Mouse (Mus musculus) cerebellum, adult 2 months (tissue): ENCODE measurements around the gene Exoc2. TPM values are rescaled to one million over a fixed set of nuclear protein-coding genes. Genes with fewer than 3 reads are reported as not detected.

ENCODE experiments used
- DNase-seq, 2 experiments: peaks; one replicate each; pipeline ENCODE4 v3.0.0; 2021
- H3K27ac ChIP-seq: fragments of 200-500 bp; 2 replicates; pipeline ENCODE4 v1.5.1; 2012; ENCODE audit warnings: low read length, control low read depth, inconsistent platforms; ENCODE audit not compliant: insufficient read depth
- H3K27me3 ChIP-seq: fragments of 200-500 bp; 2 replicates; pipeline ENCODE4 v1.6.1; 2012; ENCODE audit warnings: inconsistent platforms, mild to moderate bottlenecking, low read length, moderate library complexity; ENCODE audit not compliant: control insufficient read depth, insufficient read depth
- H3K4me1 ChIP-seq: fragments of 200-500 bp; 2 replicates; pipeline ENCODE4 v1.6.1; 2011; ENCODE audit warnings: low read length; ENCODE audit not compliant: control insufficient read depth, insufficient read depth
- H3K4me3 ChIP-seq: fragments of 200-500 bp; replicated peaks from 2 replicates; pipeline ENCODE3; 2011; ENCODE audit warnings: mild to moderate bottlenecking, low read depth, low read length, control low read depth; ENCODE audit not compliant: insufficient read depth
- CTCF ChIP-seq: fragments of 200-500 bp; IDR thresholded peaks from 2 replicates; pipeline ENCODE4 v1.5.1; 2011; ENCODE audit warnings: low read depth, mild to moderate bottlenecking, control low read depth, low read length, moderate library complexity, borderline replicate concordance; ENCODE audit not compliant: insufficient read depth
- POLR2A ChIP-seq: fragments of 200-500 bp; IDR thresholded peaks from 2 replicates; pipeline ENCODE4 v1.6.1; 2011; ENCODE audit warnings: low read length, control low read depth, borderline replicate concordance; ENCODE audit not compliant: insufficient read depth
- WGBS: fragments of 180-500 bp; shearing (Covaris S2); methylation state at CpG from one replicate; pipeline ENCODE4 v1.1.7; 2018; 5-methylcytosine and 5-hydroxymethylcytosine counted together
- polyA plus RNA-seq: library from polyadenylated mRNA; depleted of rRNA; stranded (reverse); fragments of >200 nt; gene quantifications from 2 replicates; pipeline ENCODE4 v1.2.3, GENCODE M21; 2012

Exoc2 gene
- polyA plus RNA-seq, 1 experiment, result 26.3 TPM

DNA sequence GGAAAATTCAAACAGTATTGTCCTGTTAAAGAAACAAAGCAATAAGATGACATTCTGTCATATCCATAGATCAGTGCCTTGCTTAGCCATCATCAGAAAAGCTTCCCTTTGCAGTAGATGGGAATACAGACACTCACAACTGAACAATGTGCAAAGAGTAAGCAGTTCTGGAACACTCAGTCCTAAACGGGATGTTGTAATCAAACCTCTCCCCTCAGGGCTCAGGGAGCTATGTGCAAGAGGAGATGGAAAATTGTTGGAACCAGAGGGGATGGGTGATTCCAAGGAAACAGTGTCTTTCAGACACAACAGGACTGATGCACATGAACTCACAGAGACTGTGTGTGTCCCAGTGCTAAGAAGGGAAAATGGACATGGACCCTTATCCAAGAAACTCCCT lies 125.9 kb downstream of the Exoc2 start:
- no peak for TF ChIP-seq CTCF
- TF ChIP-seq POLR2A, result no peak
- no peaks in the 10 kb centered on the region for H3K27me3 ChIP-seq
- no peak overlapping the region for H3K4me3 ChIP-seq
- no peaks in the 10 kb centered on the region for H3K4me1 ChIP-seq
- 33% methylated on average over 1 of the region's 1 CpGs for WGBS
- no peak for DNase-seq
- H3K27ac ChIP-seq, result no peak overlapping the region

DNA sequence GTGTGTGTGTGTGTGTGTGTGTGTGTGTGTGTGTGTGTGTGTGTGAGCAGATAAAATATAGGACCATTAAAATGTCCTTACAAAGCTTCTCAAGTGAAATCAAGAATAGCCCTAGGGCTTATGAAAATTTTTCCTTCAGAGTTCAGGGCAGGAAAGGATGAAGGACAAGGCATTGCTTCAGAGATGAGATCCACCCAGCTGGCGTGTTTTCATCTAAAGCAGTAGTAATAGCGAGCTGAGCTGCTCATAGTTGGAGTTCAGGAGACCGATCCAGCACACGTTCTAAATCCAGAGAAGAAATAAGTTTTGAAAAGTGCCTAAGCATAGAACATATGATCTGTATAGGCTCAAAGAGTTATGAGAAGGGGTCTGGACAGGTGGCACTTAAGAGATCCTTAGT lies 127.4 kb downstream of the Exoc2 start:
- TF ChIP-seq POLR2A (no peak), CTCF (no peak)
- DNase-seq, result no peak
- WGBS, result 96% methylated on average over 4 of the region's 4 CpGs

DNA sequence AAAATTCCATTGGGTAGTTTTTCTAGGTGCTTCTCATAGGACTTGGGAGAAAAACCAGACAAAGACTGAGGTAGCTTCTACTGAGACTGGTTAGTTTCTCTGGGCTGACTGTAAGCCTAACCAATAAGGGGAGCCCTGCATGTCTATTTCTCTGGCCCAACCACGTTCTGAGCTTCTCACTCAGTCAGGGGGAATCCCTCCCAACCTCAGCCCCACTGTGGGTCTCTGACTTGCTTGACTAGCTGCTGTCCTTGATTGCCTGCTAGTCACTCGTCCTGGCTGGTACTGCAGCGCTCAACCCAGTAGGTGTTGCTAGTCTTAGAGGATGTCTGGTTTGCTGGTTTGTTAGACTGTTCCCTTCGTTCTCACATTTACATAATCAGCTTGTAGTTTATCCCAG lies 130.8 kb downstream of the Exoc2 start:
- TF ChIP-seq CTCF (no peak), POLR2A (no peak)

More for the DNA sequence above, 127.4 kb downstream of the Exoc2 start:
- no peak overlapping the region for H3K27ac ChIP-seq
- no peaks in the 10 kb centered on the region for H3K27me3 ChIP-seq
- no peaks in the 10 kb centered on the region for H3K4me1 ChIP-seq
- H3K4me3 ChIP-seq, result no peak overlapping the region

DNA sequence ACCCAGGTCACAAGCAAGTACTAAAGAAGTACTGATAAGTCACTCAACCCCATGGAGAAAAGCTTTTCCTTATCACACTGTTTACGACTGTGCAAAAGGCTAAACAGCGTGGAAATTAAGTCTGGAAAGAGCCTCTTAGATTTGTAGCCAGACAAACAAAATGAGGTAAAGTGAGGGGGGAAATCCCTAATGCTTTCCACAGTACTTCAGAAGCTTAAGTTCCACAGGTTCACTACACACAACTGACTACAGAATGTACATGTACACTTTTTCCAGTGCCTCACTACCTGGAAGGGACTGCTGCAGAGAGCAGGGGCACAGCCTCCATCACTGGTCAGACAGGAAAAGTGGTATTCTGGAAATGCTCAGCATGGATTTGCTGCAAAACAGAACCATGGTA lies 132.1 kb downstream of the Exoc2 start:
- DNase-seq, result no peak
- Histone ChIP-seq H3K4me3 (no peak overlapping the region), H3K27ac (no peak overlapping the region), H3K27me3 (no peaks in the 10 kb centered on the region), H3K4me1 (no peaks in the 10 kb centered on the region)
- no peak for TF ChIP-seq POLR2A
- no peak for TF ChIP-seq CTCF
- 95% methylated on average over 2 of the region's 2 CpGs for WGBS

More for the DNA sequence above, 130.8 kb downstream of the Exoc2 start:
- no peak for DNase-seq
- Histone ChIP-seq H3K27ac (no peak overlapping the region), H3K4me1 (no peaks in the 10 kb centered on the region), H3K27me3 (no peaks in the 10 kb centered on the region), H3K4me3 (no peak overlapping the region)
- WGBS, result 89% methylated on average over 4 of the region's 4 CpGs

DNA sequence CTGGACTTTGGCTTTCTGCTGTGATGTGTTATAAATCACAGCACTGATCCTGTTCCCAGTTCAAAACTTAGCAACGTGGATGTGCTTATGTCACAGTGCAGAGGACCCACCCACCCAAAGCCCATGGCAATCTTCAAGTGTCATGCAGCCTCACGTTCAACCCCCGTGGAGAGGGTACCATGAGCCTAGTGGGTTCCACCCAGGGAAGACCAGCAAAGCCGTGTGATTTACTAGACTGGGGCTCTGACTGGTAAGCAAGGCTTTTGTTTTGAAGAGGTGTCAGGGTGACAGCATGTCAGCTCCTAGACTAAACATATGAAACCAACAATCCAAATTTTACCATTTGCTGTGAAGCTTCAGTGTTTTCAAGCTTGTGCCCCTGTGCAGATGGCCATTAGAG lies 132.6 kb downstream of the Exoc2 start:
- no peak overlapping the region for H3K4me3 ChIP-seq
- H3K4me1 ChIP-seq, result no peaks in the 10 kb centered on the region
- DNase-seq, result no peak
- no peaks in the 10 kb centered on the region for H3K27me3 ChIP-seq
- 85% methylated on average over 4 of the region's 4 CpGs for WGBS
- no peak for TF ChIP-seq CTCF
- no peak for TF ChIP-seq POLR2A
- H3K27ac ChIP-seq, result no peak overlapping the region

DNA sequence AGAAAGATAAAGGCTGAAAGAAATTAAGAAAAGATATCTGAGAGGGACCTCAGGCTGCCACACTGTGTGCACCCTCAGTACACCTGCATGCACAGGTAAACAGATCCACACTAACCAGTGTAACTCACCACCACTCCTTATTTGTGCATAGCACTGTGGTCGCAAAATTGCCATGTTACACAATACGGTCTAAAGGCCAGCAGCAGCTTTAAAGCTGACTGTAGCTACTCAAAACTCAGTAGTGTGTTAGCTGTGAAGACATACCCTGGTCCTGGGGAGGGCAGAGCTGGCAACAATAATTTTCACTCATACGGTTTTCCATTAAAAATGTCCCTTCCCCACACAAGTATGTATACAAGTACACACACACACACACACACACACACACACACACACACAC lies 133.2 kb downstream of the Exoc2 start:
- Histone ChIP-seq H3K4me1 (no peaks in the 10 kb centered on the region), H3K4me3 (no peak overlapping the region), H3K27me3 (no peaks in the 10 kb centered on the region), H3K27ac (no peak overlapping the region)
- no peak for TF ChIP-seq POLR2A
- TF ChIP-seq CTCF, result no peak
- no peak for DNase-seq
- WGBS, result 95% methylated on average over 3 of the region's 3 CpGs

DNA sequence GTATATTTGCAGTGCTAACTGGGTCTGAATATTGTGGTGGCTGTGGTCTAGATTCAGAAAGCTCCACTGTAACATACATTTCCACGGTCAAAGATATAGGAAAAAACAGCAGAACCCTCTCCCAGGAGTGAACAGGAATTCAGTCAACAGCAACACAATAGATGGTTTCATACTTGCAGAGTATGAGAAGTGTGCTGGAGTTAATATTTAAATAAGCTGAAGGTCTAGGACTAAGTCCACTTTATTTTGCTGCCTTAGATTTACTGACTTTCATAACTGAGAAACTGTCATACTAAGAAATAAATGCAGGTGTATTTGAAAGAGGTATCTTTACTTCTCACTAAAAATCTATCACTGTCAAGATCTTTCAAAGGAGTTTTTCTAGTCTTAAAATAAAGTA lies 137.6 kb downstream of the Exoc2 start:
- Histone ChIP-seq H3K27me3 (no peaks in the 10 kb centered on the region), H3K4me3 (no peak overlapping the region), H3K4me1 (no peaks in the 10 kb centered on the region), H3K27ac (no peak overlapping the region)
- TF ChIP-seq POLR2A (no peak), CTCF (no peak)
- DNase-seq, result no peak
- WGBS, result 98% methylated on average over 1 of the region's 1 CpGs

DNA sequence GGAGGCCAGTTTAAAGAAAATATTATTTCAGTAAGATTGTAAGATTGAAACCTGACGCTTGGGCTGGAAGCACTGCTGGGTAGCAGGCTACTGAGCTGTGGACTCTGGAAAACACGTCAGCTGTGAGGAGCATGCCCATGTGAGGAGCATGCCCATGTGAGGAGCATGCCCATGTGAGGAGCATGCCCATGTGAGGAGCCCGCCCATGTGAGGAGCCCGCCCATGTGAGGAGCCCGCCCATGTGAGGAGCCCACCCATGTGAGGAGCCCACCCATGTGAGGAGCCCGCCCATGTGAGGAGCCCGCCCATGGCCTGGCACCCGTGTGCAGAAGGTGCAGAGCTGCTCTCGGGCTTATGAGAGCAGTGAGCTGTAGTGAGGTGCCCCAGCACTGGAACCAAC lies 139.0 kb downstream of the Exoc2 start:
- DNase-seq, result no peak
- 87% methylated on average over 9 of the region's 9 CpGs for WGBS
- H3K27me3 ChIP-seq, result no peaks in the 10 kb centered on the region
- no peak overlapping the region for H3K4me3 ChIP-seq
- TF ChIP-seq POLR2A (no peak), CTCF (no peak)
- H3K27ac ChIP-seq, result no peak overlapping the region
- no peaks in the 10 kb centered on the region for H3K4me1 ChIP-seq

DNA sequence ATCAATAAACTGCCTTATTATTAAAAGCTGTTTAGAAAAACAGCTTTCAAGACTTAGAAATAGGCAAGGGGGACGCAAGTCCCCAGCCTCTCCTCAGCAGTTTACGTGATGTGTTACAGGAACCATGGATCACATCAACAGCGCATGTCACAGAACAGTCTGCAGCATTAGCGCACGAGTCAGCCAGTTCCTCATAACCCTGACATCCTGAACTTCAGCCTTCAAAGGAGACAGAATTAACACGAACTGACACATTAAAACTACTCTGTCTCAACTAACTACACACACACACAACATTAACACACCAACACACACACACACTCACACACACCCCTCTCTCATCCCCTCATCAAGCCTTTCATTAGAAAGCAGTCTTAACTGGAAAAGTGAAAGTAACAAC lies 139.5 kb downstream of the Exoc2 start:
- TF ChIP-seq CTCF (no peak), POLR2A (no peak)
- WGBS, result 89% methylated on average over 6 of the region's 6 CpGs
- Histone ChIP-seq H3K27me3 (no peaks in the 10 kb centered on the region), H3K27ac (no peak overlapping the region), H3K4me3 (no peak overlapping the region), H3K4me1 (no peaks in the 10 kb centered on the region)
- DNase-seq, result no peak
